Mouse (Mus musculus): Measurements from ENCODE around the gene Wbp1. TPM values are rescaled to one million over a fixed set of nuclear protein-coding genes. Genes with fewer than 3 reads are reported as not detected.

The Wbp1 gene
- polyA plus RNA-seq, 1 experiment = 79.6 TPM

DNA sequence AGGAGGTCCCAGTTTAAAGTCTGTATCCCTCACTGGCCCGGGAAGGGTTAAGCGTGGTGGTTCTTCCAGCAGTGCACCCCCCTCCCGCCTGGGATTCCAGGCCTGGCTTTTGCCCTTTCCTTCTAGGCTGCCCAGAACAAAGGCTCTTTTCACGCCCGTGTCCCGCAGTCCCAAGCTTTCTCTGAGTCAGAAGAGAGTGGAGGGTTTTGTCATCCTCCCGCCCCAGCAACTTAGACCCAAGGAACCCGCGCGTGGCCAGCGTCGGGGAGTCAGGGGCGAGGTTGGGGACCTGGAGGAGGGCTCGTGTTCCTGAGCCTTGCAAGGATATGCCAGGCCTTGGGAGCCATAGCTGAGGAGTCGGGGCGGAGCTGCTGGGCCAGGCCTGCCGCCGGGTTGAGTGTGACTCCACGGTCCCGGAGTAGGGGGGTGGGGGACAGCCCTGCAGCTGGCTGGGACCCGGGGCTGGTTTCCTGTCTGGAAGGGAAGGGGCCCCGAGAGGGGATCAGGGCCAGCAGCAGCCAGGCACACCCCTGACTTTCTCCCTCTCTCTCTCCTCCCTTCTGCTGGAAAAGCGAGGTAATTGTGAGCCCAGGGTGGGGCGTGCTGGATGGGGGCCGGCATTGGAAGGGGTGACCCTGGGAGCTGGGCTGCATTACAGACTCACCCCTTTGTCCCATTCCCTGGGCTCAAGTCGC lies 15.7 kb upstream of the Wbp1 start:
- Histone ChIP-seq H3K36me3 (ENCODE audit: control insufficient read depth, insufficient read depth) (no peaks in the 10 kb centered on the region), H3K27me3 (ENCODE audit: control insufficient read depth, insufficient read depth, insufficient read length) (no peaks in the 10 kb centered on the region), H3K4me3 (peak overlapping the region; percentile 88), H3ac (ENCODE audit: control insufficient read depth, insufficient read length) (peak overlapping the region; percentile 52), H3K79me2 (ENCODE audit: control insufficient read depth, insufficient read depth) (peaks cover 42% of the 10 kb centered on the region), H3K4me2 (ENCODE audit: low read depth) (peak overlapping the region; percentile 84)
- TF ChIP-seq POLR2A (IDR thresholded peaks at IDR 0.05; ENCODE audit: insufficient read length, low read depth) (peak; percentile 54), MAX (IDR thresholded peaks at IDR 0.05; ENCODE audit: low read depth) (no peak), CEBPB (IDR thresholded peaks at IDR 0.05; ENCODE audit: insufficient read depth, poor library complexity, severe bottlenecking) (no peak)

DNA sequence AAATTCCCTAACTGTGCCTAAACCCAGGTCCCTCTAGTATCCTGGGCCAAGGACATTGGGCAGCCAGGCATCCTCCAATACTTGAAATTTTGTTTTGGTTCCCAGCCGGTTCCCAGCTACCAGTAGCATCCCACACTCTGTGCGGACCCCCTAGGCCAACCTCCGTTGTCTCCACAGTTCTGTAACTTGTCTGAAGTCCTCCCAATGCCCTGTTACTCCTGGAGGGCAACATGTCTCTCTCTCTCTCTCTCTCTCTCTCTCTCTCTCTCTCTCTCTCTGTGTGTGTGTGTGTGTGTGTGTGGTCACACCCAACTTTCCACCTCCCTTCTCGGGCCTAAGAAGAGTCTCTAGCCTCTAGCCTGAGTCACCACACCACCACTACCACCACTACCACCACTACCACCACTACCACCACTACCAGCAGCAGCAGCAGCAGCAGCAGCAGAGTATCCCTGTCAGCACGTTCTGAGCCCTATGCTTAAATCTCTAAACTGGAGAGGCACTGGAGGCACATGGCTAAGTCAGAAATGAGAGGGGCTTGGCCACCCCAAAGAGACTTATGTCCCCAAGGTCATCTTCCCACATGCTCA lies 15.0 kb upstream of the Wbp1 start:
- TF ChIP-seq POLR2A (IDR thresholded peaks at IDR 0.05; ENCODE audit: insufficient read length, low read depth) (peak; percentile 74), TCF12 (IDR thresholded peaks at IDR 0.05; ENCODE audit: insufficient read depth, poor library complexity, severe bottlenecking) (no peak), POLR2AphosphoS2 (IDR thresholded peaks at IDR 0.05; ENCODE audit: insufficient read length, low read depth) (peak; percentile 75)
- H3ac ChIP-seq (ENCODE audit: control insufficient read depth, insufficient read length) = peak overlapping the region; percentile 52
- peak overlapping the region; percentile 88 for H3K4me3 ChIP-seq
- H3K4me2 ChIP-seq (ENCODE audit: low read depth) = peak overlapping the region; percentile 84
- no peaks in the 10 kb centered on the region for H3K36me3 ChIP-seq (ENCODE audit: control insufficient read depth, insufficient read depth)
- no peaks in the 10 kb centered on the region for H3K27me3 ChIP-seq (ENCODE audit: control insufficient read depth, insufficient read depth, insufficient read length)
- H3K79me2 ChIP-seq (ENCODE audit: control insufficient read depth, insufficient read depth) = peaks cover 40% of the 10 kb centered on the region

DNA sequence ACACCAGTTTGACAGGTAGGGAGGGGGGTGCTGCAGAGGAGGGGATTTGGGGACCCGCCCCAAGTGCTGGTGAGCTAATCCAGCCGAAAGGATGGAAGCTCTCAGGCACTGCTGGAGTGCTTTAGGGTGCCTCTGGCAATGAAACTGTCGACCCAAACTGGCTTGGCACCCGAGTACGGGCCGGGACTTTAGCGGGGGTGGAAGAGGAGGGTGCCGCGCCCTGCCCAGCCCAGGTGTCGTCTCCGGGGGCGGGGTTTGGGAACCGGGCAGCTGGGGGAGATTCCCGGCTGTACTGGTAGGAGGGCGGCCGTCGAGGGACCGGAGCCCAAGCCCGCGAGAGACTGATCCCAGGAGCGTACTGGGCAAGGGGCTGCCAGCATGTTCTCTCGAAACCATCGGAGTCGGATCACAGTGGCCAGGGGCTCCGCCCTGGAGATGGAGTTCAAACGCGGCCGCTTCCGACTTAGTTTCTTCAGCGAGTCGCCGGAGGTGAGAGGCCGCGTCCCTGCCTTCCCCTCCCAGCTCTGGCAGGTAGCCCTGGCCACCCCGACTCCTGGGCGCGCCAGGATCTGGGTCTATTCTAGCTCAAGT lies 14.3 kb upstream of the Wbp1 start:
- H3K36me3 ChIP-seq (ENCODE audit: control insufficient read depth, insufficient read depth) = no peaks in the 10 kb centered on the region
- TF ChIP-seq SRF (IDR thresholded peaks at IDR 0.05; ENCODE audit: control insufficient read depth, insufficient read length, low read depth) (no peak), POLR2AphosphoS2 (IDR thresholded peaks at IDR 0.05; ENCODE audit: insufficient read length, low read depth) (peak; percentile 74), CEBPB (IDR thresholded peaks at IDR 0.05; ENCODE audit: insufficient read depth, poor library complexity, severe bottlenecking) (no peak), USF1 (IDR thresholded peaks at IDR 0.05; ENCODE audit: low read depth) (no peak), POLR2A (IDR thresholded peaks at IDR 0.05; ENCODE audit: insufficient read length, low read depth) (peak; percentile 70), TCF3 (IDR thresholded peaks at IDR 0.05; ENCODE audit: insufficient read length, low read depth) (no peak), REST (IDR thresholded peaks at IDR 0.05; ENCODE audit: insufficient read depth, insufficient read length) (no peak), MAX (IDR thresholded peaks at IDR 0.05; ENCODE audit: low read depth) (no peak), E2F4 (IDR thresholded peaks at IDR 0.05; ENCODE audit: insufficient read depth) (no peak), MYOG (IDR thresholded peaks at IDR 0.05; ENCODE audit: control insufficient read depth in 1 of 3, insufficient read depth in 1 of 3, insufficient read length in 2 of 3, low read depth in 2 of 3) (peak in 1 of 3 experiments; percentile 57), MYOD1 (IDR thresholded peaks at IDR 0.05; ENCODE audit: control insufficient read depth in 1 of 3, insufficient read length in 2 of 3, low read depth in 2 of 3) (peak in 1 of 3 experiments; percentile 62), TCF12 (IDR thresholded peaks at IDR 0.05; ENCODE audit: insufficient read depth, poor library complexity, severe bottlenecking) (no peak)
- peak overlapping the region; percentile 84 for H3K4me2 ChIP-seq (ENCODE audit: low read depth)
- H3K4me3 ChIP-seq = peak overlapping the region; percentile 88
- peaks cover 33% of the 10 kb centered on the region for H3K79me2 ChIP-seq (ENCODE audit: control insufficient read depth, insufficient read depth)
- H3K27me3 ChIP-seq (ENCODE audit: control insufficient read depth, insufficient read depth, insufficient read length) = no peaks in the 10 kb centered on the region
- H3ac ChIP-seq (ENCODE audit: control insufficient read depth, insufficient read length) = peak overlapping the region; percentile 52

DNA sequence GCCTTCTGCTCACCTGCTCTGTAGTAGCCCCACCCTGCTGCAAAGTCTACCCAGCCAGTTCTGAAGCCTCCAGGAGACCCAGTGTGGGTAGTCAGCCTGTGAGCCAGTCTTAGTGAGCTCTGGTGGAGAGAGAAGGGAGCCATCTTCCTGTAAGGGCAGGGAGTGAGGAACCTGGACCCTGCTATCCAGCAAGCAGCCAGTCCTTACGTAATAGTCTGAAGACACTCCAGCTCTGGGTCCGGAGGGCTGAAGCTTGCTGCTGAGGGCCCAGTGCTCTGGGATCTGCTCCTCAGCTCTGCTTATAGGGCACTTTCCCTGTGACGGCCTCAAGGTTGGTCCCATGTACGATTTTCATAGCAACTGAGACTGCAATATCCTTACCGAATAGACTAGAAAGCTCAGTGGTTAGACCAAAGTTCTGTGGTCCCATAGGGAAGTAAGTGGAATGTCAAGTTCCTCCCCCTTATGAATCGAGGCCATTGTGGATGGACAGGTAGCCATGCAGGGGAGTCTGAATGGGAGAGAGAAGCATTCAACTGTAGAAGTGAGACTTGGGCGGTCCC lies 13.7 kb upstream of the Wbp1 start, which contains the start of gene Rtkn:
Gene Rtkn (plus strand): TSS at position 513 of the 563 bp plus-strand sequence.
- no peak for TF ChIP-seq POLR2AphosphoS2 (IDR thresholded peaks at IDR 0.05; ENCODE audit: insufficient read length, low read depth)
- no peak for TF ChIP-seq USF1 (IDR thresholded peaks at IDR 0.05; ENCODE audit: low read depth)
- TF ChIP-seq CEBPB (IDR thresholded peaks at IDR 0.05; ENCODE audit: insufficient read depth, poor library complexity, severe bottlenecking) = no peak
- TF ChIP-seq POLR2A (IDR thresholded peaks at IDR 0.05; ENCODE audit: insufficient read length, low read depth) = no peak
- TF ChIP-seq TCF3 (IDR thresholded peaks at IDR 0.05; ENCODE audit: insufficient read length, low read depth) = no peak
- TF ChIP-seq SRF (IDR thresholded peaks at IDR 0.05; ENCODE audit: control insufficient read depth, insufficient read length, low read depth) = no peak
- TF ChIP-seq TCF12 (IDR thresholded peaks at IDR 0.05; ENCODE audit: insufficient read depth, poor library complexity, severe bottlenecking) = no peak
- no peak for TF ChIP-seq MYOG (IDR thresholded peaks at IDR 0.05; ENCODE audit: control insufficient read depth in 1 of 3, insufficient read depth in 1 of 3, insufficient read length in 2 of 3, low read depth in 2 of 3)
- no peak for TF ChIP-seq E2F4 (IDR thresholded peaks at IDR 0.05; ENCODE audit: insufficient read depth)
- TF ChIP-seq MAX (IDR thresholded peaks at IDR 0.05; ENCODE audit: low read depth) = no peak
- no peak for TF ChIP-seq MYOD1 (IDR thresholded peaks at IDR 0.05; ENCODE audit: control insufficient read depth in 1 of 3, insufficient read length in 2 of 3, low read depth in 2 of 3)
- no peak for TF ChIP-seq REST (IDR thresholded peaks at IDR 0.05; ENCODE audit: insufficient read depth, insufficient read length)
- peak within 1 kb of the TSS; percentile 88 for H3K4me3 ChIP-seq

More for the DNA sequence above, 13.7 kb upstream of the Wbp1 start, which contains the start of gene Rtkn:
- H3K27me3 ChIP-seq (ENCODE audit: control insufficient read depth, insufficient read depth, insufficient read length) = no peaks in the 10 kb centered on the region
- H3K4me2 ChIP-seq (ENCODE audit: low read depth) = peak within 1 kb of the TSS; percentile 84
- H3K36me3 ChIP-seq (ENCODE audit: control insufficient read depth, insufficient read depth) = no peaks in the 10 kb centered on the region
- H3ac ChIP-seq (ENCODE audit: control insufficient read depth, insufficient read length) = peak within 1 kb of the TSS; percentile 52
- peaks cover 27% of the 10 kb centered on the region for H3K79me2 ChIP-seq (ENCODE audit: control insufficient read depth, insufficient read depth)
